Mouse (Mus musculus): ENCODE measurements around the gene Mrtfa. TPM values are rescaled to one million over a fixed set of nuclear protein-coding genes. Genes with fewer than 3 reads are reported as not detected.
A peak's percentile ranks its signal among the peaks of the same experiment; 100 is the strongest.

The Mrtfa gene
- polyA plus RNA-seq, 1 experiment from 2014 or later = 4.5 TPM

DNA sequence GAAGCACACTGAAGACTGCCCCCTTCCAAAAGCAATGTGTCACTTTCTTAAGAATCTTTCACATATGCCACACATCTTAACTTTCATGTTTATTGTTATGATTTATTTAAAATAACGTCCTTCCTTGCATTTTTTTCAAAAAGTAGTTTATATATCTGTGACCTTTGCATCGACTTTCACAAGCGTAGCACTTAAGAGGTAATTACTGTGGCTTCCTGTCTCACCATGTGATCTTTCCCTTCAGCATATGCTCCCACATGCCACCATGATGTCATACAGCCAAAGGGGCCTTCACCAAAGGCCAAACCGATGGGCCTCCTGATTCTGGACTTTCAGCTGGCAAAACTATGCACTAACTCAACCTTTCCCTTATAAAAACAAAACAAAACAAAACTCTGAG, 109.3 kb downstream of the Mrtfa start:
- H3K4me2 ChIP-seq (ENCODE audit: low read depth, low read length) = no peak overlapping the region
- H3K9ac ChIP-seq (replicated peaks) = no peak overlapping the region
- 50% methylated on average over 4 of the region's 4 CpGs for WGBS (ENCODE audit: insufficient replicate concordance)
- H3K4me3 ChIP-seq (ENCODE audit: low read depth, low read length) = no peak overlapping the region
- TF ChIP-seq CTCF (IDR thresholded peaks at IDR 0.05; ENCODE audit: low read depth) (no peak), EP300 (IDR thresholded peaks at IDR 0.05; ENCODE audit: low read depth) (no peak)
- H3K4me1 ChIP-seq (ENCODE audit: insufficient read depth) = no peaks in the 10 kb centered on the region
- ATAC-seq (no peak), DNase-seq (no peak)
- no peaks in the 10 kb centered on the region for H3K9me3 ChIP-seq (ENCODE audit: low read length)
- H3K27ac ChIP-seq (ENCODE audit: low read depth) = no peak overlapping the region
- H3K36me3 ChIP-seq (replicated peaks; ENCODE audit: insufficient read depth, low read length) = no peaks in the 10 kb centered on the region
- H3K27me3 ChIP-seq (ENCODE audit: insufficient read depth, low read length) = no peaks in the 10 kb centered on the region

DNA sequence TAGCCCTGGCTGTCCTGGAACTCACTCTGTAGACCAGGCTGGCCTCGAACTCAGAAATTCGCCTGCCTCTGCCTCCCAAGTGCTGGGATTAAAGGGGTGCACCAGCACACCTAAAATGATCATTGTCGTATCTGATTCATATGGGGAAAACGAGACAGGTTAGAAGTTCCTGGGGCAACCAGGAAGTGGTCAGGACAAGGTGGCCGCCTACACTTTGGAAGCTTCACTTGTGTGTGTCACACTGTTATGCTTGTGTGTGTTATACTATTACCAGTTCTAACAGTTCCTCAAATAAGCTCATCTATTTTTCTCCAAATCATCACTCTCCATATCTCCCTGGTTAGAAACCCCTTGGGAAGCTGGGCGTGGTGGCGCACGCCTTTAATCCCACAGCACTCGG, 110.2 kb downstream of the Mrtfa start:
- no peaks in the 10 kb centered on the region for H3K9me3 ChIP-seq (ENCODE audit: low read length)
- no peak overlapping the region for H3K4me2 ChIP-seq (ENCODE audit: low read depth, low read length)
- H3K9ac ChIP-seq (replicated peaks) = no peak overlapping the region
- WGBS (ENCODE audit: insufficient replicate concordance) = 84% methylated on average over 9 of the region's 9 CpGs
- H3K27me3 ChIP-seq (ENCODE audit: insufficient read depth, low read length) = no peaks in the 10 kb centered on the region
- no peaks in the 10 kb centered on the region for H3K4me1 ChIP-seq (ENCODE audit: insufficient read depth)
- H3K27ac ChIP-seq (ENCODE audit: low read depth) = no peak overlapping the region
- no peak for ATAC-seq
- no peaks in the 10 kb centered on the region for H3K36me3 ChIP-seq (replicated peaks; ENCODE audit: insufficient read depth, low read length)
- TF ChIP-seq EP300 (IDR thresholded peaks at IDR 0.05; ENCODE audit: low read depth) = no peak
- TF ChIP-seq CTCF (IDR thresholded peaks at IDR 0.05; ENCODE audit: low read depth) = no peak
- no peak overlapping the region for H3K4me3 ChIP-seq (ENCODE audit: low read depth, low read length)
- no peak for DNase-seq

DNA sequence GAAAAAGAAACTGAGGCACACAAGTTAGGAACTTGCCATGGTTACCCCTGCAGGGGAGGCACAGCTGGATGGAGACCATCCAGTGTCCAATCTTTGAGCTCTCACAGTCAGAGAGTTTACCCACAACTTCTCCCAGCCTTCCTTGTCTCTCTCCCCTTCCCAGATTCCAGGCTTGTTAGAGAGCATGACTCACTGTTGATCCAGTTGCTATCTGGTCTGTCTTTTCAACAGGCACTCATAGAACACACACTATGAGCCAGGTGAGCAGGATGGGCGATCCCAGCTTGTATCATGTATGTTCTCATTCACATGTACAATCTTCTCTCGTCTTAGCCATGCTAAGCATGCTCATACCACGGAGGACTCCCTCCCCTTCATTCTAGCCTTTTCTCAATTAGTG, 111.3 kb downstream of the Mrtfa start:
- H3K9ac ChIP-seq (replicated peaks) = no peak overlapping the region

DNA sequence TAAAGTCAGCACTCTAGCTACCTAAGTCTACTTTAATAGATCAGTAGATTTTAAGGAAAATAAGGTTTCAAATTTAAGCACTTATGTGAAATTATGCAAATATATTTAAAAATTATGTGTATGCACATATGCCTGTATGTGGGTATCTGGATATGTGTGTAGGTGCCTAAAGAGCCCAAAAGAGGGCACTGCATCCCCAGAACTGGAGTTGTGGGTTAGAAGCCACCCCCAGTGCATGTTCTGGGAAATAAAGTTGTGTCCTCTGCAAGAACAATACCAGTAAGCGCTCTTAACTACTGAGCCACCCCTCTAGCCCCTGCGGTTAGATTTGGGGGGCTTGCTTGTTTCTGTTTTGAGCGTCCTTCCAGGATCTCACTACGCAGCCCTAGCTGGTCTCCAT, 113.0 kb downstream of the Mrtfa start:
- 83% methylated on average over 4 of the region's 4 CpGs for WGBS (ENCODE audit: insufficient replicate concordance)
- ATAC-seq (no peak), DNase-seq (peak; percentile 31)

More for the DNA sequence above, 111.3 kb downstream of the Mrtfa start:
- H3K27ac ChIP-seq (ENCODE audit: low read depth) = no peak overlapping the region
- no peaks in the 10 kb centered on the region for H3K27me3 ChIP-seq (ENCODE audit: insufficient read depth, low read length)
- 89% methylated on average over 3 of the region's 3 CpGs for WGBS (ENCODE audit: insufficient replicate concordance)
- ATAC-seq (no peak), DNase-seq (no peak)
- H3K4me1 ChIP-seq (ENCODE audit: insufficient read depth) = no peaks in the 10 kb centered on the region
- no peak overlapping the region for H3K4me2 ChIP-seq (ENCODE audit: low read depth, low read length)
- no peak overlapping the region for H3K4me3 ChIP-seq (ENCODE audit: low read depth, low read length)
- no peaks in the 10 kb centered on the region for H3K36me3 ChIP-seq (replicated peaks; ENCODE audit: insufficient read depth, low read length)
- TF ChIP-seq EP300 (IDR thresholded peaks at IDR 0.05; ENCODE audit: low read depth) (no peak), CTCF (IDR thresholded peaks at IDR 0.05; ENCODE audit: low read depth) (no peak)
- H3K9me3 ChIP-seq (ENCODE audit: low read length) = no peaks in the 10 kb centered on the region

DNA sequence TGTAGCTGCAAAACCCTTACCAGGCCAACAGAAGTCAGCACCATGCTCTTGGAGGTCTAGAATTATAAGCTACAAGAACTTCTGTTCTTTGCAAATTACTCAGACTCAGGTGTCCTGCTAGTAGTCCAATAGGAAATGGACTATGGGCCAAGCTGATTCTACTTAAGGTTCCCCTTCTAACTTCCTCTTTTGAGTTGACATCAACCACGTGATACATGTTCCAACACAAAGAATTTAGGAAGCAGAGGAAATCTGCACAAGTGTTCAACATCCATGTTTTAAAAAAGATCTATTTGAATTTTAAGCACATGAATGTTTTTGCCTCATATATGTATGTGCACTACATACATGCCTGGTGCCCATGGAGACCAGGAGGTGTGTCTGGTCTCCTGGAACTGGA, 116.0 kb downstream of the Mrtfa start:
- DNase-seq = no peak
- WGBS (ENCODE audit: insufficient replicate concordance) = 35% methylated on average over 1 of the region's 1 CpGs
- no peaks in the 10 kb centered on the region for H3K36me3 ChIP-seq (replicated peaks; ENCODE audit: insufficient read depth, low read length)
- no peaks in the 10 kb centered on the region for H3K27me3 ChIP-seq (ENCODE audit: insufficient read depth, low read length)
- no peak overlapping the region for H3K9ac ChIP-seq (replicated peaks)
- ATAC-seq = no peak
- no peak for TF ChIP-seq EP300 (IDR thresholded peaks at IDR 0.05; ENCODE audit: low read depth)
- TF ChIP-seq CTCF (IDR thresholded peaks at IDR 0.05; ENCODE audit: low read depth) = no peak
- no peaks in the 10 kb centered on the region for H3K9me3 ChIP-seq (ENCODE audit: low read length)
- no peak overlapping the region for H3K27ac ChIP-seq (ENCODE audit: low read depth)
- H3K4me2 ChIP-seq (ENCODE audit: low read depth, low read length) = no peak overlapping the region
- H3K4me3 ChIP-seq (ENCODE audit: low read depth, low read length) = no peak overlapping the region
- no peaks in the 10 kb centered on the region for H3K4me1 ChIP-seq (ENCODE audit: insufficient read depth)

More for the DNA sequence above, 113.0 kb downstream of the Mrtfa start:
- Histone ChIP-seq H3K9me3 (ENCODE audit: low read length) (no peaks in the 10 kb centered on the region), H3K36me3 (replicated peaks; ENCODE audit: insufficient read depth, low read length) (no peaks in the 10 kb centered on the region), H3K4me1 (ENCODE audit: insufficient read depth) (no peaks in the 10 kb centered on the region), H3K4me3 (ENCODE audit: low read depth, low read length) (no peak overlapping the region), H3K9ac (replicated peaks) (no peak overlapping the region), H3K4me2 (ENCODE audit: low read depth, low read length) (no peak overlapping the region), H3K27me3 (ENCODE audit: insufficient read depth, low read length) (no peaks in the 10 kb centered on the region), H3K27ac (ENCODE audit: low read depth) (no peak overlapping the region)
- TF ChIP-seq CTCF (IDR thresholded peaks at IDR 0.05; ENCODE audit: low read depth) (peak; percentile 64), EP300 (IDR thresholded peaks at IDR 0.05; ENCODE audit: low read depth) (no peak)

DNA sequence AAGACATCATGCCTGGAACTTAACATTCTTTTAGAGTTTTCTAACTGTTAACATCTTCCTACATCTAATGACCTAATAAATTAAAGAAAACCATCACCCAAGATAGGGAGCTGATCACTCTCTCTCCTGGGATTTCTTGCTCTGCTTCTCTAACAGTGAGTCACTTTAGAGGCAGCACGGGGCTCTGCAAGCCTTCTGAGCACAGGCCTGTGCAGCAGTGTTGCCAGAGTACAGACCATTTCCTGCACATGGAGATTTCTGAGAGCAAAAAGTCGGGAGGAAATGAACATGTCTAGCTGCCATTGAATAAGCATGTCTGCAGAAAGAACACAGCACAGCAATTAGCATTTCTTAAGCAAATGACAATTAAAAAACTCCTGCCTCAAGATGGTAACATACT, 116.8 kb downstream of the Mrtfa start:
- H3K9ac ChIP-seq (replicated peaks) = no peak overlapping the region
- H3K27ac ChIP-seq (ENCODE audit: low read depth) = no peak overlapping the region
- WGBS (ENCODE audit: insufficient replicate concordance) = 34% methylated on average over 2 of the region's 2 CpGs
- H3K9me3 ChIP-seq (ENCODE audit: low read length) = no peaks in the 10 kb centered on the region
- no peak overlapping the region for H3K4me2 ChIP-seq (ENCODE audit: low read depth, low read length)
- no peak for DNase-seq
- H3K36me3 ChIP-seq (replicated peaks; ENCODE audit: insufficient read depth, low read length) = no peaks in the 10 kb centered on the region
- H3K4me3 ChIP-seq (ENCODE audit: low read depth, low read length) = no peak overlapping the region
- no peak for TF ChIP-seq EP300 (IDR thresholded peaks at IDR 0.05; ENCODE audit: low read depth)
- no peak for ATAC-seq
- H3K27me3 ChIP-seq (ENCODE audit: insufficient read depth, low read length) = no peaks in the 10 kb centered on the region
- H3K4me1 ChIP-seq (ENCODE audit: insufficient read depth) = no peaks in the 10 kb centered on the region

DNA sequence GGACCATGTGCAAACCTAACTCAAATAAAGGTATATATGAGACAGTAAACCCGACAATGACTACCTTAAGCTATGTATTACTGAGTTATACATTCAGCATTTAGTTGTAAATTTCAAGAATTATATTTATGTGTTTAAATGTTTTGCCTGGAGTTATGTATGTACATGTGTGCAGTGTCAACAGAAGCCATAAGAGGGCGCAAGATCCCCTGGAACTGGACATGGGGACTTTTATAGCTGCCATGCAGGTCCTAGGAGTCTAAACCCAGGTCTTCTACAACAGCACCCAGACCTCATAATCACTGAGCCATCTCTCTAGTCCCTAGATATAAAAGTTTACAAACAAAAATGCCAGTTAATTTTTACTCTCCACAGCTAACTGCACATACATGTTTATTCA, 117.8 kb downstream of the Mrtfa start:
- H3K4me1 ChIP-seq (ENCODE audit: insufficient read depth) = no peaks in the 10 kb centered on the region
- no peaks in the 10 kb centered on the region for H3K27me3 ChIP-seq (ENCODE audit: insufficient read depth, low read length)
- DNase-seq (peak; percentile 50), ATAC-seq (no peak)
- no peak overlapping the region for H3K27ac ChIP-seq (ENCODE audit: low read depth)
- H3K36me3 ChIP-seq (replicated peaks; ENCODE audit: insufficient read depth, low read length) = no peaks in the 10 kb centered on the region
- no peak overlapping the region for H3K4me3 ChIP-seq (ENCODE audit: low read depth, low read length)
- TF ChIP-seq CTCF (IDR thresholded peaks at IDR 0.05; ENCODE audit: low read depth) = peak; percentile 69
- TF ChIP-seq EP300 (IDR thresholded peaks at IDR 0.05; ENCODE audit: low read depth) = no peak
- no peak overlapping the region for H3K4me2 ChIP-seq (ENCODE audit: low read depth, low read length)
- no peak overlapping the region for H3K9ac ChIP-seq (replicated peaks)
- no peaks in the 10 kb centered on the region for H3K9me3 ChIP-seq (ENCODE audit: low read length)
- 62% methylated on average over 2 of the region's 2 CpGs for WGBS (ENCODE audit: insufficient replicate concordance)
